Mouse (Mus musculus) cerebellum, adult 9-10 months (tissue): Measurements from ENCODE around the gene Fuk.
"Not testable (repeated sequence)": the region's sequence is repeated elsewhere in the genome, so short reads cannot be mapped to it uniquely, and the experiment has no call there.

Experiments
- DNase-seq: peaks from one replicate; pipeline ENCODE4 v3.0.0; 2022

Gene Fuk

DNA sequence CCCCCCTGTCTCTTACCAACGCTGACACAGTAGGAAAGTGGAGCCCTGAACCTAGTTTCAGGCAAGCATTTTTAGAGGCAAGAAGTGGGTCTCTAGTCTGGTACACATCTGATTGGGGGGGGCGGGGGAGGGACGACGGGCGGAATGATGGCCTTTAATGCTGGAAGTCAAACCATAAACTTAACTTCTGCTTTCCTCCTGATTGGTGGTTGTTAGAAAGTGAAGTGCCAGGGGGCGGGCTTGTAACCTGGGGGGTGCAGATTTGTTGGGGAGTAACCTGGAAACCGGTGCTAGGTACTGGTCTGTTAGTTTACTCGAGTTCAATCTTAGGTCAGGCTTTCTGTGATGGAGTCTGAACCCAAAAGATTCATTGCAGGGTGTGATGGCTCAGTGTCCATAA, 16.2 kb upstream of the Fuk start:
- no peak for DNase-seq

DNA sequence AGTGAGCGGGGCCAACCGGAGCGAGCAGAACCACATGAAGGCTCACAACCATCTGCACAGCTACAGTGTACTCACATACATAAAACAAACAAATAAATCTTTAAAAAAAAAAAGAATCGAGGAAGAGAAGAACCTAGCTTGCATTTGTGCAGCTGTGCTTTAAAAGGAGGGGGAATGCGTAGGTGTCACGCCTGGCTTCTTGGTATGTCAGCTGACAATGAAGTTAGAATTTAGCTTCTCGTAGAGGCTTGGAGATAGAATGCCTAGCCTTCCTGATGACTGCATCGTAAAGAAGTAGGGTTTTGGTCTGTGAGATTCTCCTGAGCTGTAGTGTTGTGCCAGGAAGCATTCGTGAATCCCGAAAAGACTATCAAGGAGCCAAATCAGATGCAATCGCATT, 15.7 kb upstream of the Fuk start:
- no peak for DNase-seq

DNA sequence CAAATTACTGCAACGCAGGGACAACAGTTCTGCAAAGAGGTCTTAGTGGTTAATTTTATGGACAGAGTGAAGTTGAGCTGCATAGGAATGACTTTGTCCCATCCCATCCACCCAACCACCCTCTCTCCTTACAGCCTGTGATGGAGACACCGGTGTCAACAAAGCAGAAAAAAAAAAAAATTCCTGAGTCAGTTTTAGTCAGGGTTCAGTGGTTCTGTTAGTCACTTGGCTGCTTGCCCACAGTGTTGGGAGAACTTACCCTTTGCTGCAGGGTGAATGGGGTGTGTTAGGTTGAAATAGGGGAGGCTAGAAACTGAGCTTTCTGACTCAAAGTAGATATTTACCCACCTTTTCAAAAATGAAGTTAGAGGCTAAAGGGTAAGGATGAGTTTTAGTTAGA, 15.1 kb upstream of the Fuk start:
- DNase-seq, result no peak

GRCm38 (mm10) chr8:110911576-110912570, 9.6 kb upstream of the Fuk start:
- DNase-seq, result no peak

DNA sequence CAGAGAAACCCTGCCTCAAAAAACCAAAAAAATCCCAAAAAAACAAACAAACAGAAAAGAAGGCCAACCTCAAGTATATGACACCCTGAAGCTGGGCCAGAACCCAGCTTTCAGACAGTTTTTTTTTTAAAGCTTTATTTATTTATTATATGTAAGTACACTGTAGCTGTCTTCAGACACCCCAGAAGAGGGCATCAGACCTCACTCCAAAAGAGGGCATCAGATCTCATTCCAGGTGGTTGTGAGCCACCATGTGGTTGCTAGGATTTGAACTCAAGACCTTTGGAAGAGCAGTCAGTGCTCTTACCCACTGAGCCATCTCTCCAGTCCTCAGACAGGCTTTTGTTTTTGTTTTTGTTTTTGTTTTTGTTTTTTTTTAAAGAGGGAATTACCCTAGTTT, 7.6 kb upstream of the Fuk start:
- not testable (repeated sequence) for DNase-seq

GRCm38 (mm10) chr8:110906682-110907081, 4.4 kb upstream of the Fuk start:
- DNase-seq, result no peak

DNA sequence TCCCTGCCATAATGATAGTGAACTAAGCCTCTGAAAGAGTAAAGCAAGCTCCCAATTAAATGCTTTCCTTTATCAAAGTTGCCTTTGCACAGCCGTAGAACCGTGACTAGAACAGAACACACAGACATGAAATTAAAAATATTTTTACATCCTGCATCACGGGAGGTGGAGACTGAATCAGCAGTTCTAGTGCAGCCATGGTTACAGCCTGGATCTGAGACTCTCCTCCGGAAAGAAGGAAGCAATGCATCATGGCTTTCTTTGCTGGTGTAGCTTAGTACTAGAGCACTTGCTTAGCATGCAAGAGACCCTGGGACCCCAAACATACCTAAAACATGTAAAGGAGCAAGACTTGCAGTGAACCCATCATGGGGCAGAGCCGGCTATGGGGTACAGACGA, 3.1 kb upstream of the Fuk start:
- no peak for DNase-seq

DNA sequence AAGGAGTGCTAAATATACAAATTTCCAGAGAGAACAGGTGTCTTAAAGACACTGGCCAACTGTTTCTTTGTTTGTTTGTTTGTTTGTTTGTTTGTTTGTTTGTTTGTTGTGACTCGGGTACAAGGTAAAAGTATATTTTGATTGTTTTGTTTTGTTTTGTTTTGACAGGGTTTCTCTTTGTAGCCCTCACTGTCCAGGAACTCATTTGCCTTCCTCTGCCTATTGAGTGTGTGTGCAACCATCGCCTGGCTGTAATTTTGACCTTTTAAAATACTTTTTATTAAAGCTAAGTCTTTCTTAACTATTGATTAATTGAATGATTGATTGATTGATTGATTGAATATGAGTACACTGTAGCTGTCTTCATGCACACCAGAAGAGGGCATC, 284 bp upstream of the Fuk start:
- DNase-seq, result peak; percentile 28

GRCm38 (mm10) chr8:110901056-110901455, 1.2 kb downstream of the Fuk start:
- no peak for DNase-seq

GRCm38 (mm10) chr8:110897495-110897894, 4.8 kb downstream of the Fuk start:
- no peak for DNase-seq

GRCm38 (mm10) chr8:110895812-110896211, 6.5 kb downstream of the Fuk start:
- DNase-seq, result no peak

GRCm38 (mm10) chr8:110895254-110895653, 7.0 kb downstream of the Fuk start:
- DNase-seq, result no peak

DNA sequence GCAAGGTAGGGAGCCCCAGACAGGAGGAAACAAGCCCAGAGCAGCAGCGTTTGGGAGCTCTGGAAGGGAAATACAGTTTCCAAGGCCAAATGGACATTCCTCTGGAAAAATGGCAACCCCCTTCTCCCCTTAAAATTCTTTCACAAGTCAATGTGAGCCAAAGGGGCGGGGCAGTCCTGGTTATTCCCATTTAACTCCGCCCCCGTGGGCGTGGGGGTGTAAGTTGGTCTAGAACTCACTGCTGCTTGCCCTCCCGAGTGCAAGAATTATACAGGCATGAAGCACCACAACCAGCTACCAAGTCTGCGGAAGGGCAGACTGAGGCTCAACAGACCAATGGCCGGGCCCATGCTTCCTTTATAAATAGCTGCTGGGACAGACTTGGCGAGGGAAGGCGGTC, 7.4 kb downstream of the Fuk start:
- DNase-seq, result no peak

DNA sequence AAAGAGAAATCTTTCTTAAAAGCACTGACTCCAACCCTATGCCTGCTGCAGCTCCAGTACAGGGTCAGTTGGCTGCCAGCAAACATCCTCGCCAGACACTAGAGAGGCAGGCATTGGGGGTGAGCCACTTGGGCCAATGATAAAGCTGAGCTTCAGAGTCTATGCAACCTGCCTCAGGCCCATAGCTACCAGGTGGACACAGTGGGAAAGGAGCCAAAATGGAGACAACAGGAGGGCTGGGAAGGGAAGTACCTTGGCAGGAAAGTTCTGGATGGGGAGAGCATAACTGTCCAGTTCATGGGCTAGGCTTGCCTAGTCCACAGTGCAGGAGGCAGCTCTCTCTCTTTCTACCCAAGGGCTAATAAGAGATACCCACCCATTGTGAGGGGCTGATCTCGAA, 9.4 kb downstream of the Fuk start:
- peak; percentile 88 for DNase-seq

- DNase-seq, result no peak
Measured at GRCm38 (mm10) chr8:110892040-110892439, 10.2 kb downstream of the Fuk start.

DNA sequence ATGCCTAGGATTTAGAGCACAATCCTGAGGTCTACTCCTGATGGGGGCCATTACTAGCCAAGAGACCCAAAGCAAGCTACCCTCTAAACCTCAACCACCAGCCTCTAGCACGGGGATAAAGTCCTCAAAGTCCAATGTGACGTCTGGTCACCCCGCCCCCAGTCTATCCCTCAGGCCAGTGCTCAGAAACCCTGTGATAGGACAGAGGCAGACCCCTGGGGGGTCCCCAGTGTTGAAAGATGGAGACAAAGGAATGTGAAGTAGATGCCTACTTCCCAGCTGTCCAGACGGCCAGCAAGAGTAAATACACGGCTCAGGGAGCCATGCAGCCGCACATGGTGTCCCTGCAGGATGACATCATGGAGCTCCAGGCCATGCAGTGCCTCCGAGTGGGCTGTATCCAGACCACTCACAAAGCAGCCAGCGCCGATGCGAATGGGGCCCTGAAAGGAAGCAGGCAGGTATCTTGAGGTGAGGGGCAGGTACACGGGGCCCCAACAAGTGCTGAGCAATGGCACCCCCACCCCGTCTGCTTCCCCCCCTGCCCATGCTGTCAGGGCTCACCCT, 12.3 kb downstream of the Fuk start:
- peak; percentile 54 for DNase-seq

GRCm38 (mm10) chr8:110888860-110889259, 13.4 kb downstream of the Fuk start:
- DNase-seq, result peak; percentile 85

- DNase-seq, result peak; percentile 94
Measured at GRCm38 (mm10) chr8:110888441-110888840, 13.8 kb downstream of the Fuk start.

DNA sequence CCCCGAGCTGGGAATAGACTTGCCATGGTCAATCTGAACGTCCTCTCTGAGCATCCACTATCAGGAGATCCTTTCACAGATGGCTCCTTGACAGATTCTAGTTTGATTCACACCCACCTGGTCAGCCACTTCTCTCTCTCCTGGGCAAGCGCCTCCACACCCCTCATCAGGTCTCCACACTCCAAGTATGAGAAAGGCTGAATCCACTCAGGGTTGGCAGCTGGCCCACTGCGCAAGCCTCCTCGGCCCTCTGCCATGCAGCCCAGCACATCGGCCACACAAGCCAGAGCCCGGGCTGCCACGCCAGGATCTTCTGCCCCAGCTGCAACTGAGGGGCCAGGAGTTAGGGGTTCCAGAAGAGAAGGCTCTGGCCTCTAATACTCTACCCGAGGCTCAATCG, 14.7 kb downstream of the Fuk start:
- DNase-seq, result peak; percentile 71

DNA sequence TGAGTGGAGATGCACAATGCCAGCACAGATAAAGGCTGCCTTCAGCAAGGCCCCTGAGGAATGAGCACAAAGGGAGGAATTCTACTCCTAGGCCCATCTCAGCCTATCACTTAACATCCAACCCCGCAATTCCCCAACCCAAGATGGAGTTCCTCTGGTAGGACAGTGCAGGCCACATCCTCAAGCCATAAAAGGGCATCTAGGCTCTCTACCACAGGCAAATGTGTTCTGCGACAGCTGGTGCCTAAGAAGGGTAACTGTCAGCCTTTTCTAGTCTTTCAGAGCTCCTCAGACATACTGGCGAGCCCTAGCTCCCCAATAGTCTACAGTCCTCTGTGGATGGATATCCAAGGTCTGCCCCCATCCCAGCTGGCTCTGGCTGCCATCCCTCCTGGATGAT, 15.7 kb downstream of the Fuk start:
- DNase-seq, result peak; percentile 48

GRCm38 (mm10) chr8:110883824-110884223, 18.5 kb downstream of the Fuk start:
- DNase-seq, result peak; percentile 85

DNA sequence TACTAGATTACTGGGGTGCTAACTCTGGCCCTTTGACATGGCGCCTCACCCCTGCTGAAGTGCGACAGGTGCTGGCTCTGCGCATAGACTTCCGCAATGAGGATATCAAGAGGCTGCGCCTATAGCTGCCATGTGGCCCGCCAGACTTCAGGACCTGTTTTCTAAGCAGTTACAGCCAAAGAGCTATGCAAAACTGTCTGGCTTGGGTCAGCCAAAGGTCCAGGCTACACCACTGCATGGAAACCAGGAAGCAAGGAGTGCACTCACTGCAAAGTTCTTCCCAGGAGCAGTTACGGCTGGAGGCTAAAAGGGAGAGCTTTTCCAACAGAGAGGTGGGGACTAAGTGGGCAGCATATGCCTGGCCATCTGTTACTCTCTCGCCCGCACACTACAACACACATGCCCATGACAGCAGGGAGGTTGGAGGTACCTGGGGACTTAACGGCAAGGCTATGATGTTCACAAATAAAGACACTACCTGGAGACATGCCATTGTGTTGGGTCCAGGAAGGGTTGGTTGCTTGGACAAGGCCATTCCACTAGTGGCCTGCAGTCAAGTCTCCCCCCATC, 20.5 kb downstream of the Fuk start:
- DNase-seq, result peak; percentile 95

- no peak for DNase-seq
Measured at GRCm38 (mm10) chr8:110877862-110878261, 24.4 kb downstream of the Fuk start.

DNA sequence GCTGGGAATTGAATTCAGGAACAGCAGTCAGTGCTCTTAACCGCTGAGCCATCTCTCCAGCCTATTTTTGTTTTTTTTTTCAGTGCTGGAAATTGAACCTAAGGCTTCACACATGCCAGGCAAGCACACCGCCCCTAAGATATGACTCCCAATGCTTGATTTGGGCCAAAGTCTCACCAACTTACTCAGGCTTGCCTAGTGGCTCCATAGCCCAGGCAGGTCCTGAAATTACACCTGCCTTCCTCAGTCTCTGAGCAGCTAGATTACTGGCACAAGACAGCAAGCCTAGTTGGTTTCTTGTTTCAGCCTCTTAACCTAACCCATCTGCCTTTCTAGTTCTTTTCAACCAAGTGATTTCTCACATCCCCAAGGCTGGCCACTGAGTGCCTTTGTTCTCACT, 31.8 kb downstream of the Fuk start:
- DNase-seq, result no peak
